Mouse (Mus musculus): Measurements from ENCODE around the gene Tnfsfm13.

GRCm38 (mm10) chr11:69711082-69711481, 15.2 kb upstream of the Tnfsfm13 start:
- TF ChIP-seq CTCF (IDR thresholded peaks at IDR 0.05; ENCODE audit: low read depth) (no peak), EP300 (IDR thresholded peaks at IDR 0.05; ENCODE audit: low read depth) (no peak)

Data from liver, embryonic 14.5 days (tissue).